Comparison of ENCODE assay signal across 8 mouse cellular contexts in the genomic region with DNA sequence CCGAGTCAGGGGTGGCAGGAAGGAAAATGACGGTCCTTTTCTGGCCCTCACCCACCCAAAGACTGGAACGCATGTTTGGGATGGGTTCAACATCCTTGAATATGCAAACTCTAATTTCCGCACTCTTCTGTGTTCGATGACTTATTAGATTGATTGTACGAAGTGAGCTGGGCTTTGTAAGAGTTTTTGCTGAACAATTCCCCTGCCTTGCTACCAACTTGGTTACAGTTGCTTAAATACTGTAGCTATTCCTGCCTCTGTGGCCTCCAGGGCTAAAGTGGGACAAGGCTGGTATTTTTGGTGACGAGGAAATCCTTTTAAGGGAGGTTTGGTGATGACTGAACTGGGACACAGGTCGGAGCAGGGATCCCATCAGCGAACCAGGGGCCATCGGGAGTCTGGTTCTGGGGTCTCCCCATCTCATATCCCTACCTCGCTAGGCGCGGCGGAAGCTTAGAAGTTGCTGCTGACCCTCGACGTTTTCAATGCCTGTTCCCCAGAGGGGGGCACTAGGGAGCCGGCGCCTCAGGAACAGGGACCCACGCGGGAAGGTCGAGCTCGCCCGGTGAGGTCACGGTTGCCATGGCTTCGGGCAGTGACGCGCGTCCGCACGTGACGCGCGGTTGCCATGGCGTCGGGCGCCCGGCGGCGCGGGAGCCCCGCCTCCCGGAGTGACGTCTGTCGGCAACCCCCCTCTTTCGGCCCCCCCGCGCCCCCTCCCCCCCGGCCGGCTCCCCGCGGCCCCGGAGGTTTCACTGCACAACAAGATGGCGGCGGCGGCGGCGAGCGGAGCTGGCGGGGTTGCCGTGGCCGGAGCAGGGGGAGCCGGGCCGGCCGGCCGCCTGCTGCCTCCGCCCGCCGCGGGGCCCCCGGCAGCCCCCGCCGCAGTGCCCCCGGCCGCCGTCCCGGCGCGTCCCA. TPM values are rescaled to one million over a fixed set of nuclear protein-coding genes. Genes with fewer than 3 reads are reported as not detected.
DNase-seq lines count a peak whose midpoint lies in the region; ATAC-seq and TF ChIP-seq lines count a peak whose summit lies in the region.

A gene (minus strand): TSS at position 600 of the 918 bp plus-strand sequence.
A gene (plus strand): TSS at position 730 of the 918 bp plus-strand sequence.

- peaks cover 48% of the 10 kb centered on the region for H3K79me2 ChIP-seq in MEL (ENCODE audit: control insufficient read depth, insufficient read depth, low read length, poor library complexity)

- DNase-seq in MEL (ENCODE audit: low read depth, low spot score): peak; percentile 94
- DNase-seq in cerebellum, adult 2 months: peak; percentile 96 to 98
- peak; percentile 97 for DNase-seq in forebrain, postnatal 0 days
- peak; percentile 97 for DNase-seq in heart, postnatal 36 days
- DNase-seq in layer of hippocampus, adult 2 months (ENCODE audit: low spot score in 2 of 2): peak; percentile 94 to 98
- DNase-seq in lung, adult 2 months: peak; percentile 96
- DNase-seq in testis, postnatal 10 days (ENCODE audit: low spot score): peak; percentile 97

- peak within 1 kb of the TSS; percentile 90 to 93 for H3K4me3 ChIP-seq in MEL (ENCODE audit: control insufficient read depth in 1 of 2, insufficient read depth in 1 of 2, low read depth in 2 of 2, low read length in 2 of 2)
- peak within 1 kb of the TSS; percentile 81 for H3K4me3 ChIP-seq in cerebellum, adult 2 months (replicated peaks; ENCODE audit: insufficient read depth, low read depth, low read length)
- H3K4me3 ChIP-seq in forebrain, postnatal 0 days (ENCODE audit: low read depth, low read length): peak within 1 kb of the TSS; percentile 97
- H3K4me3 ChIP-seq in layer of hippocampus, adult 2 months: peak within 1 kb of the TSS; percentile 97
- H3K4me3 ChIP-seq in lung, adult 2 months (replicated peaks; ENCODE audit: extremely low read depth, low read depth, low read length): peak within 1 kb of the TSS; percentile 94
- H3K4me3 ChIP-seq in neural tube, embryonic 15.5 days (replicated peaks): peak within 1 kb of the TSS; percentile 97

- peak; percentile 37 to 70 (median 63) for TF ChIP-seq CTCF in MEL (IDR thresholded peaks at IDR 0.05 in 2 of 3, conservative IDR thresholded peaks at IDR 0.05 in 1 of 3; ENCODE audit: control insufficient read depth in 1 of 3, insufficient read depth in 1 of 3, low read depth in 2 of 3, low read length in 3 of 3, poor library complexity in 1 of 3, severe bottlenecking in 1 of 3)
- TF ChIP-seq CTCF in cerebellum, adult 2 months (IDR thresholded peaks at IDR 0.05; ENCODE audit: borderline replicate concordance, insufficient read depth, low read depth, low read length): peak; percentile 68
- TF ChIP-seq CTCF in forebrain, postnatal 0 days (IDR thresholded peaks at IDR 0.05; ENCODE audit: low read depth): peak; percentile 82
- peak; percentile 89 for TF ChIP-seq CTCF in layer of hippocampus, adult 2 months (conservative IDR thresholded peaks at IDR 0.05)
- peak; percentile 50 for TF ChIP-seq CTCF in lung, adult 2 months (IDR thresholded peaks at IDR 0.05; ENCODE audit: insufficient read depth, low read length)

- TF ChIP-seq RAD21 in MEL (IDR thresholded peaks at IDR 0.05; ENCODE audit: low read depth, low read length): peak; percentile 43

- intact Hi-C loops in heart, postnatal 36 days (cut with DNase I): loop anchor here (2.0 to 5.0 kb wide), 3 partner anchors 50 to 178 kb away; no protein-coding TSS in a partner anchor

- 2% methylated on average over 68 of the region's 78 CpGs for WGBS in cerebellum, adult 2 months
- WGBS in forebrain, postnatal 0 days: 3% methylated on average over 53 of the region's 78 CpGs
- 2% methylated on average over 69 of the region's 78 CpGs for WGBS in lung, adult 2 months
- 3% methylated on average over 48 of the region's 78 CpGs for WGBS in neural tube, embryonic 15.5 days

- peak within 1 kb of the TSS; percentile 99 for H3K9ac ChIP-seq in MEL (ENCODE audit: control insufficient read depth, low read depth, low read length, poor library complexity, severe bottlenecking)
- peak within 1 kb of the TSS; percentile 94 for H3K9ac ChIP-seq in forebrain, postnatal 0 days
- peak within 1 kb of the TSS; percentile 98 for H3K9ac ChIP-seq in neural tube, embryonic 15.5 days (replicated peaks)

- ATAC-seq in forebrain, postnatal 0 days: peak; percentile 94
- peak; percentile 92 for ATAC-seq in neural tube, embryonic 15.5 days (ENCODE audit: low FRiP score)

- no peaks in the 10 kb centered on the region for H3K27me3 ChIP-seq in MEL (ENCODE audit: control insufficient read depth in 1 of 2, insufficient read depth in 2 of 2, low read length in 2 of 2)
- H3K27me3 ChIP-seq in cerebellum, adult 2 months (ENCODE audit: control insufficient read depth, insufficient read depth, low read length): no peaks in the 10 kb centered on the region
- no peaks in the 10 kb centered on the region for H3K27me3 ChIP-seq in forebrain, postnatal 0 days (ENCODE audit: insufficient read depth, low read length)
- H3K27me3 ChIP-seq in neural tube, embryonic 15.5 days (replicated peaks): no peaks in the 10 kb centered on the region

- H3K36me3 ChIP-seq in MEL (ENCODE audit: control insufficient read depth in 1 of 2, insufficient read depth in 2 of 2, low read length in 2 of 2): peaks cover 0 to 43% of the 10 kb centered on the region in 2 experiments; a peak in 3 of 4 replicates
- H3K36me3 ChIP-seq in forebrain, postnatal 0 days (ENCODE audit: insufficient read depth): no peaks in the 10 kb centered on the region
- H3K36me3 ChIP-seq in neural tube, embryonic 15.5 days: no peaks in the 10 kb centered on the region

- H3K4me2 ChIP-seq in forebrain, postnatal 0 days (ENCODE audit: low read depth): peak within 1 kb of the TSS; percentile 64
- peak within 1 kb of the TSS; percentile 77 for H3K4me2 ChIP-seq in neural tube, embryonic 15.5 days

- peak in 1 of 2 experiments; percentile 48; a peak in 2 of 4 replicates for TF ChIP-seq EP300 in MEL (IDR thresholded peaks at IDR 0.05; ENCODE audit: low read depth in 1 of 2, low read length in 2 of 2)

- H3K27ac ChIP-seq in MEL (ENCODE audit: control insufficient read depth, low read depth, low read length): peak within 1 kb of the TSS; percentile 98
- peak within 1 kb of the TSS; percentile 89 for H3K27ac ChIP-seq in cerebellum, adult 2 months (ENCODE audit: insufficient read depth, low read length)
- H3K27ac ChIP-seq in forebrain, postnatal 0 days (ENCODE audit: low read depth, low read length): peak within 1 kb of the TSS; percentile 88
- H3K27ac ChIP-seq in layer of hippocampus, adult 2 months: peak within 1 kb of the TSS; percentile 100
- H3K27ac ChIP-seq in neural tube, embryonic 15.5 days (replicated peaks): peak within 1 kb of the TSS; percentile 91

- peaks cover 11 to 35% of the 10 kb centered on the region in 2 experiments for H3K4me1 ChIP-seq in MEL (ENCODE audit: control insufficient read depth in 1 of 2, insufficient read depth in 2 of 2, low read length in 2 of 2)
- peaks cover 6% of the 10 kb centered on the region; the same call in 1 of the 2 replicates for H3K4me1 ChIP-seq in cerebellum, adult 2 months (ENCODE audit: control insufficient read depth, insufficient read depth, low read length)
- H3K4me1 ChIP-seq in forebrain, postnatal 0 days (ENCODE audit: insufficient read depth): peaks cover 22% of the 10 kb centered on the region
- peaks cover 19% of the 10 kb centered on the region for H3K4me1 ChIP-seq in lung, adult 2 months (ENCODE audit: control insufficient read depth, insufficient read depth, low read length)
- peaks cover 48% of the 10 kb centered on the region for H3K4me1 ChIP-seq in neural tube, embryonic 15.5 days

- no peaks in the 10 kb centered on the region for H3K9me3 ChIP-seq in MEL (replicated peaks; ENCODE audit: insufficient read depth, low read length)
- no peaks in the 10 kb centered on the region for H3K9me3 ChIP-seq in forebrain, postnatal 0 days (ENCODE audit: low read length)
- H3K9me3 ChIP-seq in neural tube, embryonic 15.5 days (replicated peaks): no peaks in the 10 kb centered on the region

- peak; percentile 54 to 66; a peak in 3 of 4 replicates for TF ChIP-seq POLR2A in MEL (IDR thresholded peaks at IDR 0.05; ENCODE audit: control insufficient read depth in 1 of 2, insufficient read depth in 1 of 2, low read depth in 1 of 2, low read length in 2 of 2, poor library complexity in 1 of 2)
- peak; percentile 44; the same call in 1 of the 2 replicates for TF ChIP-seq POLR2A in cerebellum, adult 2 months (IDR thresholded peaks at IDR 0.05; ENCODE audit: borderline replicate concordance, insufficient read depth, low read length)
- no peak for TF ChIP-seq POLR2A in lung, adult 2 months (IDR thresholded peaks at IDR 0.05; ENCODE audit: borderline replicate concordance, extremely low read depth, low read depth, low read length)

TF ChIP-seq in MEL, 35 proteins besides CTCF, POLR2A, EP300 and RAD21 (continues in another document):
- no peak for TF ChIP-seq UBTF (IDR thresholded peaks at IDR 0.05; ENCODE audit: borderline replicate concordance, insufficient read depth, low read depth, low read length)
- TF ChIP-seq SMC3 (IDR thresholded peaks at IDR 0.05; ENCODE audit: low read depth, low read length): peak; percentile 45; the same call in 1 of the 2 replicates
- TF ChIP-seq MYC (IDR thresholded peaks at IDR 0.05; ENCODE audit: low read depth, low read length): no peak
- TF ChIP-seq GABPA (IDR thresholded peaks at IDR 0.05; ENCODE audit: low read depth, low read length): no peak

RNA-seq across cellular contexts. Expression of the first gene that starts in this region (rescaled TPM):
- total RNA-seq in MEL (2012; rRNA removed): 125 and 127 TPM in 2 replicates
- 100 to 1,000 TPM; 131 to 178 TPM for polyA plus RNA-seq in MEL (2012; ENCODE audit: insufficient read depth in 1 of 2, insufficient read length in 2 of 2, low read depth in 1 of 2, low replicate concordance in 2 of 2, missing spikeins in 1 of 2)
- polyA plus RNA-seq in cerebellum, adult 2 months (2012; rRNA removed): 108 and 111 TPM in 2 replicates
- 318 and 354 TPM in 2 replicates for total RNA-seq in forebrain, postnatal 0 days (2014; rRNA removed)
- 222 and 258 TPM in 2 replicates for polyA plus RNA-seq in forebrain, postnatal 0 days (2015; fragmentation: Nextera tagmentation; extraction: Ambion mirVana)
- 10 to 100 TPM; 48.1 to 50.0 TPM for total RNA-seq in heart, postnatal 36 days (2021)
- total RNA-seq in layer of hippocampus, adult 2 months (2021): 100 to 1,000 TPM; 215 to 228 TPM
- polyA plus RNA-seq in lung, adult 2 months (2012; rRNA removed): 22.0 and 24.9 TPM in 2 replicates
- polyA plus RNA-seq in neural tube, embryonic 15.5 days (2015; fragmentation: Nextera tagmentation; extraction: Ambion mirVana): 250 and 251 TPM in 2 replicates

RNA-seq across cellular contexts. Expression of the second gene that starts in this region (rescaled TPM):
- 63.3 and 78.7 TPM in 2 replicates for total RNA-seq in MEL (2012; rRNA removed)
- polyA plus RNA-seq in MEL (2012; ENCODE audit: insufficient read depth in 1 of 2, insufficient read length in 2 of 2, low read depth in 1 of 2, low replicate concordance in 2 of 2, missing spikeins in 1 of 2): 100 to 1,000 TPM in 1 of 2 experiments, not detected in 1; 111 TPM
- polyA plus RNA-seq in cerebellum, adult 2 months (2012; rRNA removed): 63.1 and 69.1 TPM in 2 replicates
- 24.2 and 27.9 TPM in 2 replicates for total RNA-seq in forebrain, postnatal 0 days (2014; rRNA removed)
- 8.4 and 9.3 TPM in 2 replicates for polyA plus RNA-seq in forebrain, postnatal 0 days (2015; fragmentation: Nextera tagmentation; extraction: Ambion mirVana)
- 10 to 100 TPM; 75.9 to 76.1 TPM for total RNA-seq in heart, postnatal 36 days (2021)
- total RNA-seq in layer of hippocampus, adult 2 months (2021): 100 to 1,000 TPM; 133 to 141 TPM
- polyA plus RNA-seq in lung, adult 2 months (2012; rRNA removed): 16.7 and 22.2 TPM in 2 replicates
- 9.5 and 9.9 TPM in 2 replicates for polyA plus RNA-seq in neural tube, embryonic 15.5 days (2015; fragmentation: Nextera tagmentation; extraction: Ambion mirVana)

Comparison
In these comparisons a context has a peak if more than half of its experiments do, and no peak if none do; other contexts are left out.
1. Peak in every context shown above with its lines: DNase-seq, ATAC-seq, H3K4me3 ChIP-seq and H3K27ac ChIP-seq.